Mouse (Mus musculus) embryo, embryonic 11.5 days (tissue): ENCODE data around the gene Rab31.

Experiments used
- DNase-seq: peaks from one replicate; pipeline ENCODE4 v3.0.0-alpha.2; 2012; ENCODE audit warnings: low read depth, low spot score

Gene Rab31

DNA sequence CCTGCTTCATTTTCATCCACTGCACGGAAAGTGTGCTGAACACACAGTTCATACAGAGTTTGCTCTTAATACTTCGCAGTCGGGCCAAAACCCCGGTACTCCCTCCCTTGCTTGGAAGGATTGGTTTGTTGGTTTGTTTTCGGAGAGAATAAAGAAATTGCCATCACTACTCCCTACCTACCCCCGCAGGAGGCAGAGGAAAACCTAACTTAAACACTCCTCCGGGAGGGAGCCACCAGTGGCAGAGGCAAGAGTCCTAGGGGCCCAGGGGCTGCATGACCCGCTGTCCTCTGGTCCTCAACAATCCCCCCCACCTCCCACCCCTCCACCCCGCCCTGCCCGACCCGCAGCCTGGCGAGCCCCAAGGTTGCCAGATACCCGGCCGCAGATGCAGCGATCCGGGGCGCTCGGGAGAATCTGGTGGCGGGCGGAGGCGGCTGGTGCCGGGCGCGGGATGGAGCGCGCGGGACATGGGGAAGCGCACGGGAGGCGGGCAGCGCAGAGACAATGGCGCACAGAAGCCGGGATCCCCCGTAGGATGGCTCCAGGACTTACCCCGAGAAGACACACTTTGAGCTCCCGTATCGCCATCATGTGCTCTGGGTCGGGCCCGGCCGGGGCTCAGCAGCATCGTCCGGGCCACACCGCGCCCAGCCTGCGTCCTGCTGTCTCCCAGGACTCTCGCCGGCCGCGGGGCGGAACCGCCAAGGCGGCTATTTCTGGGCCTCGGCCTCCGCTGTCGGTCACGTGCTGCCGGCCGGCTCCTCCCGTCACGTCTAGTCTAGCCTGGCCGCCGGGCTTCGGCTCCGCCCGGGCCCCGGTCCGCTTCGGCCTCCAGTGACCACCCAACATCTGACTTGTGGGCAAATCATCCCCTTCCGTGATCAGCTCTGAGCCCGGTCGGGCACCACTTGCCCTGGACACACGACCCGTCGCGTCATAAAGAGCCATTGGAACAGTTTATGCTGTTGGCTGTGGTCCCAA lies at the start of gene Rab31:
Gene Rab31 (minus strand): TSS at position 802 of the 984 bp plus-strand sequence.
- DNase-seq: no peak

DNA sequence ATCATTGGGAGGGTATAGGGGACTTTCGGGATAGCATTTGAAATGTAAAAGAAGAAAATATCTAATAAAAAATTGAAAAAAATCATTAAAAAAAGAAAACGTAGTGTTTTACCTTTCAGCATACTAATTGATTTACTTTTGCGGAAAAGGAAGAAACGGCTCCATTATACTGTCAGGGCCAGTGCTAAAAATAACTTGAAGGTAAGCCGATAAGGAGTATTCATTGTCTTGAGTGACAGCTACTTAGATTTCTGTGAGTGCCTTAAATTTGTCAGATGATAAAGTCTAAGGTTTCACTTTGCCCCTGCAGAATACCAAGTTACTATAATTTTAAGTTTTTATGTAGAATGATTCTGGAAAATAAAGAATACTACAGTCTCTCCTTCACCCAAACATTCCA lies 47.6 kb upstream of the Rab31 start:
- DNase-seq: no peak

DNA sequence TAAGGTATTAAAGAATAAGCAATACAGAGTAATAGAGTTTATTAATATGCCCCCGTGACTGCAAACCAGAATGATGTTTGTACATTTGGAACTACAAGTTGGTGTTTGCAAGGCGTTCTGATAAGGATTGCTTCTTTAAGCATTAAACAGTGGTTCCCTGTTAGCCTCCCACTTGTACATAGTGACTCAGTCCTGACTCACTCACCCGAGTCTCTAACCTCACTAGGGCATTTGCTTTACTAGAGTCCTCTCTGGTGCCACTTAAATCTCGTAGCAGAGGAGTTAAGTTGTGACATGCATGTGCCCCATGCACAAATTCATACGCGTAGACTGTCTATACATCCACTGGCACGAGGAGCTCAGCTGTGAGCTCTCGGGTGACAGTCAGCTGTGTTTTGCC lies 41.2 kb upstream of the Rab31 start:
- DNase-seq: no peak

DNA sequence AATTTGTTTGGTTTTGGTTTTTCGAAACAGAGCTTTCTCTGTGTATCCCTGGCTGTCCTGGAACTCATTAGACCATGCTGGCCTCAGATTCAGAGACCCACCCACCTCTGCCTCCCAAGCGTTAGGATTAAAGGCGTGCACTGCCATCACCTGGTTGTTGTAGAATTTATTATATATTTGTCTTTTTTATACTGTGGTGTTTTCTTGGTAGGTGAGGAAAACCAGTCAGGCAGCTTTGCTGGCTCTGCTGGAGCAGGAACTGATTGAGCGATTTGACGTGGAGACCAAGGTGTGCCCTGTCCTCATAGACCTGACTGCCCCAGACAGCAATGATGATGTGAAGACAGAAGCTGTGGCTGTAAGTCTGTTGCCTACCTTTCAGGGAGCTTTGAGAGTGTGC lies 38.5 kb upstream of the Rab31 start:
- DNase-seq: no peak

DNA sequence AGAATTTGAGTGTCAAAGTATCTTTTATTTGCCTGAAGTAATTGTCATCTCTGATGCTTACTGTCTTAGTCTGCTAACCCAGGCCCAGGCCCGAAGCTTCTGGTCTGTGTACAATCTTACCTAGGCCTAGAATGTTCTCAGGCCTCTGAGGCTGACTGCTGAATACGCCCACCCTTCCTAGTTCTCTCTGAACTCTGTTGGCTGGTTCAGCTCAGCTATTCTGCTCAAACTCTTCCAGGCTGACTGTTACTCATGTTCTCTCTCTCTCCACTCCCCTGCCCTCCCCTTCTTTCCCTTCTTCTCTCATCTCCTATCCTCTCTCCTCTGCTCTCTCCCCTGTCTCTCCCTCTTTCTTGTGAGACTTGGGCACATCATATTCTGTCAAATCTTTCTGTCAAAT lies 33.9 kb upstream of the Rab31 start:
- no peak for DNase-seq

DNA sequence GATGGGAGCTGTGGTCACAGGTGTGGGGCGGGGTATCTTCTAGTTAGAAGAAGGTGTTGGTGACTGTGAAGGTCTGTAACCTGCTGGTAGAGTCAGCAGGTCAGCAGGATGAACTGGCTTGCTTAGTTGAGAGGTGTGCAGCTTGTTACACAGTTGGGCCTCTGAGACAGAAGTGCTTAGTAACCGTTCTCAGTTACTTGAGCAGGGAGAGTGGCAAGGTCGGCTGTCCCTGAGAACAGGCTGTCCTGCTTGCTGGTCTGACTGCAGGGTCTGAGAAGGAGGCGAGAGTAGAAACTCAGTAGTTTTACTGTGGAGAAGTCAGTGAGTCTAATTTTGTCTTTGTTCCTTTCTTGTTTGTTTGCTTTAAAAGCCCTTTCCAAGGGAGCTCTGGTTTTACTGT lies 33.4 kb upstream of the Rab31 start:
- DNase-seq: no peak

DNA sequence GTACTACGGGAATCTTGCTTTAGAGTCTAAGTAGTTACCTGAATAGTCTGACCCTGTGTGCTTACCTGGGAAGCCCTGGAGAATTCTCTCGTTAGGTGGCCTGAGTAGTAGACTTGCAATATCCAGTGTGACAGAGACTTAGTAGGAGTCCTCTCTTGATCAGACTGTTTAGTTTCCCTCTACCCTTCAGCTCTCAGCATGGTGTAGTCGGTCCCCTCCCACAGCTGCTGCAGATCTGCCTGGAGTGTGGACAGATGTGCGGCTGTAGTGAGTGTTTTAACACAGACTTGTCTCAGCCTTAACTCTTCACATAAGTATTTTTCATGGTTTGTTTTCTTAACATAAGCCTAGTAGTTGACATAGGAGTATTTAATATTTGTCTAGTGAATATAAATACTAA lies 29.5 kb upstream of the Rab31 start:
- DNase-seq: no peak

DNA sequence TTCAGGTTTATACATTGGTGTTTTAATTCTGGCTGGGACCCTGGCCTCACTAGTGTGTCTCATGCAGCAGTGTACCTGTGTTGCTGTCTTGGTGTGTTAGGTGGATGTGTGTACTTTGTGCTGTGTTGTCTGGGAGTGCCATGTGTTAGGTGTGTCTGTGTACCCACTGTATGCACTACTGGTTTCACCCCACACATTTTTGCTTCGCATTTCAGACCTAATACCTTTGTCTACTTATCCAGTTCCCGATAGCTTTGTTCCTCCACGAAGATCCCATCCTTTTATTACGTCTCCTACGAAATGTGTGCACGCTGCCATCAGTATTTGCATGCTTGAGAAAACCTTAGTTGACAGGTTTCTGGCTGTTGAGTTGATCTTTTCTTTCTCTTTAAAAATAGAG lies 27.9 kb upstream of the Rab31 start:
- no peak for DNase-seq

DNA sequence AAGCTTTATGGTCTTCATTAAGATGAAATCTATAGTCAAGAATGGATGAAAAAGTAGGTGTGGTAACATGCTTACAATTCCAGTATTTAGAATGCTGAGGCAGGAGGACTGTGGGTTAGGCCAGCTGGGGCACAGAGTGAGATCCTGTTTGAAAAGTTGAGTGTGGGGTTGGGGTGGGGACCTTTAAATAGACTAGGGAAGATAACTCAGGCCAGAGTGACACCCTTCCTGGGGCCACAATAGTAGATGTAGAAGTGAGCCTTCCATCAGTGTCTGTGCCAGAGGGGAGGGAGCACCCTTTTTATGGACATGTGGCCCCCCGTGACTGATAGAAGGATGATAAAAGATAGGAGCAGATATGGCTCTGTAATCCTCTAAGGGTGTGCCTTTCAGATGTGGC lies 26.8 kb upstream of the Rab31 start:
- no peak for DNase-seq

DNA sequence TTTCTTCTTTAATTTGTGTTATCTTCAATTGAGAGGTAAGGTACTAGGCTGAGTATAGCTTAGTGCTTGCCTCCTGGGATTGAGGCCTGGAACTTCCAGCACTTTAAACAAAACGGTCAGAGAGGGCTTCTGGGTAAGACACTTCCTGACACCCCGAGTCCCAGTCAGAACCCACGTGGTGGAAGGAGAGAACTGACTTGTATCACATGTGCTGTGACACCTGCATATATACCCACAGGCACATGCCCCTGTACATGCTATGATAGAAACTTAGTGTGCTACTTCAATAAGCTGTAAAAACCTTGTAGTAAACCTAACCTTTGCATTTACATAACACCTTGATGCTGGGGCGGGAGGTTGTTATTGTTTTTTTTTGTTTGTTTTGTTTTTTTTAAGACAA lies 25.9 kb upstream of the Rab31 start:
- no peak for DNase-seq

DNA sequence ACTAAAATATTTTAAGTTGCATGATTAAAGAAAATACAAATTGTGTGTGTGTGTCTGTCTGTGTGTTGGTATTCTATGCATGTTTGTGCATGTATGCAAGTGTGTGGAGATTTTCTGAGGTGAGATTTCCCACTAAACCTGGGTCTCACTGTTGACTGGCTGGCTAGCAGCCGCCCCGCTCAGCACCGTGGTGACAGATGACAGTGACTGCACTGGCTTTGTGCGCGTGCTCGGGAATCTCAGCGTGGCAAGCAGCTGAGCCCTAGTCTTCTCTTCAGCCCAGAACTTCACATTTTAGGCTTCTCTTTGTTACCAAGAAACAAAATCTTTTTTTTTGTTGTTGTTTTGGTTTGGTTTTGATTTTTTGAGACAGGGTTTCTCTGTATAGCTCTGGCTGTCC lies 23.5 kb upstream of the Rab31 start:
- no peak for DNase-seq

DNA sequence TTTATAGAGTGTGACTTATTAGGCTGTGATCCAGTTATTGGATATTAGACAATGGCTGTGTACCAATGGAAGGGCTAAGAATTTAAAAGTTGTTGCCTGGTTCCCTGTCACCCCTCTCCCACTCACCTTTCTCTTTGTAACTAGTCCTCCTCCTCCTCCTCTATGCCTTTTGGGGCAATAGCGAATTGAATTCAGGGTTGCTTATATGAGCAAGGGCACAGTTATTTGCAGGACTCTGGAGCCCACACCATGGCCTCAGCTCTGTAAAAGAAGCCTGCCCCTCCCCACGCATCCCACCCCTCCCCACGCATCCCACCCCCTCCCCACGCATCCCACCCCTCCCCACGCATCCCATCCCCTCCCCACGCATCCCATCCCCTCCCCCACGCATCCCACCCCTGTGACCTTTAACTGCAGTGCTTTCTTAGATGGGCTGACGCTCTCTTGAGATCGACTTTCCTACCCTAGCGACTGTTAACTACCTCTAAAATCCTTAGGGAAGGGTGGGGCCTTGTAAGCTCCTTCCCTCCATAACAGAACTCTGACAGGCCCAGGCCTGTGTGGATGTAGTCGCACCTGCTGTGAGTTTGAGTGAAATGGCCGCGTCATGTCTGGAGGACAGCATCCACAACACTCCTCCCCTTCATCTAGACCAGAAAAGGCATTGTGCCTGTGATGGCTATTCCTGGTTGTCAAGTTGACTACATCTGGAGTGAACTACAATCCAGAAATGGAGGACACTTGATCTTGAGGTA lies 21.7 kb upstream of the Rab31 start:
- no peak for DNase-seq

DNA sequence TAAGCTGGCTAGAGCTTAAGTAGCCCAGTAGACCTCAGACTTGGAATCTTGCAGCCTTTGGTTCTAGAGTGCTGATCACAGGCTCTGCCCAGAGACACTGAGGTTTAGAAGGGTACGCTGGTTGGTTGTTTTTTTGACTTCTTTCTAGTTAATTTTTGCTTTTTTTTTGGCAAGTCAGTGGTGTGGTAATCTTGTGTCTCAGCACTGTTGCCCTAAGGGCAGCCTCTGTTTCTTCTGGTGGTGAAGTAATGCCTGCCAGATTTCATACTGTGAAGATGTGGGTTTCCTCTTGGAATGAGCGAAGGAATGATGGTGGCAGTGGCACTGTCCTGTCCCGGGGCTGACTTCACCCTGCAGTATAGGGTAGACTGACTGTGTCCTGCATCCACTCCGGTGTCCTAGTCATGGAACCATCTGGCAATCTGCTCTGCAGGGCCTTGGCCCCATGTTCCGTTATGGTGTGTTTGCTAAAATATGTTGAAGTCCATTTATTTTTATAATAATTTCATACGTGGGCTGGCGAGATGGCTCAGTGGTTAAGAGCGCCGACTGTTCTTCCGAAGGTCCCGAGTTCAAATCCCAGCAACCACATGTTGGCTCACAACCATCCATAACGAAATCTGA lies 20.9 kb upstream of the Rab31 start:
- no peak for DNase-seq

DNA sequence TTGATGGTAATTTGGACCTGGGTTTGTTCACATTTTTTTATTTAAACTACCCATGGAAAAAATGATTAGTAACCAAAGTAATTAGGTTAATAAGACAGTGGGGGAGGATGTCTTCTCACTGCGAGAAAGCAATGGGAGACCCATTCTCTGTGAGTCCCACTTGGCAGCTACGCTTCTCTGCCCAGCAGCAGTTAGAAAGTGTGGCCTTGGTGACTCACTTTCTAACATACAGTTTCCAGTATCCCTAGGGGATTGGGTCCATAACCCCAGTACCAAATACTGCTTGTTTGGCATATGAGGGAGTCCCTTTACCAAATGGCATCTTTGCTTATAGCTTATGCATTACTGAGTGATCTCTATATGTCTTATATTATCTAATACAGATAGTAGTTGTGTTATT lies 18.6 kb upstream of the Rab31 start:
- DNase-seq: no peak

DNA sequence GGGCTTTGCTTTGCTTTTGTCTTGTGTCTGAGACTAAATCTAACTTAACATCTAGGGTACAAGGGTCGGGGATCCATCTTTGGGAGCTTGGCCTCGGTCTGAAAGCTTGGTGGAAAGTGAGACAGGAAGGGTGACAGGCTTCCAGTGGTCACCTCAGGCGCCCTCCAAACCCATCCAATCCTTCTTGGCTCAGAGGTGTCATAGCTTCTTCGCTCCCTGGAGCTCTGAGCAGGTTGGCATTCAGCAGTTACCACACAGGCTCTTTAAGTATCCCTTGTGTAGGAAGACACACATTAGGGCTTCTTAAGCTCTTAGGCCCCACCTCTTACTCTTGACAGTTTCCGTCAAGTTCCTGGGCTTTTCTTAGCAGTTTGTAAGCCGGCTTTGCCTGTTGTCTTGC lies 17.0 kb upstream of the Rab31 start:
- no peak for DNase-seq

DNA sequence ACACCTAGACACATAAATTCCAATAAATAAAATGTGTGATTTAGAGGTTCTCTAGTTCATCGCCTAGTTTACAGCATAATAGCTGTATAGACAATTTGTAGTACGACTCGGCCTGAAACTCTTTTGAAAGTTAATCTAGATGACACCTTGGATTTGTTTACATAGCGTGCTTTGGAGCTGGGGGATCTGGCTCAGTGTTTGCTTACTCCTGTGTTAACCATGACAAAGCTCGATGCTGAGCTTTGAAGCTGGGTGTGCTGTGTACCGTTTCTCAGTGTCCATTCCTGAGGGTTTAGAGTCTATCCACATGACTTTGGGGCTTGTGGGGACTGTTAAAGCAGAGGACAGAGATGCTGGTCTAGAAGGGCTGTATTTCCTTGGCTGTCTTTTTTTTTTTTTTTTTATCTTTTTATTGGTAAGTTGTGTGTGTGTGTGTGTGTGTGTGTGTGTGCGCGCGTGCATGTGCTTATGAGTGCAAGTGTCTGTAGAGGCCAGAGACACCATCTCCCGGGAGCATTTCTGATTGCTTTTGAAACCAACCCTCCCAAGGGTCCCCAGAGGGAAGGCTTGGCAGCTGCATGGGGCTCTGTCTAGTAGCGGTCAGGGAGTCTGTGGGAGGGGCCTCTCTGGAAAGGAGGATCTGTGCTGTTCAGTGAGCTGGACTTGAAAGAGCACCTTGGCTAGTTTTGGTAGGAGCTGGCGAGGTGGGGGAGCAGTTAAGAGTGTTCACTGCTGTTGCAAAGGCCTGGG lies 16.2 kb upstream of the Rab31 start:
- no peak for DNase-seq

DNA sequence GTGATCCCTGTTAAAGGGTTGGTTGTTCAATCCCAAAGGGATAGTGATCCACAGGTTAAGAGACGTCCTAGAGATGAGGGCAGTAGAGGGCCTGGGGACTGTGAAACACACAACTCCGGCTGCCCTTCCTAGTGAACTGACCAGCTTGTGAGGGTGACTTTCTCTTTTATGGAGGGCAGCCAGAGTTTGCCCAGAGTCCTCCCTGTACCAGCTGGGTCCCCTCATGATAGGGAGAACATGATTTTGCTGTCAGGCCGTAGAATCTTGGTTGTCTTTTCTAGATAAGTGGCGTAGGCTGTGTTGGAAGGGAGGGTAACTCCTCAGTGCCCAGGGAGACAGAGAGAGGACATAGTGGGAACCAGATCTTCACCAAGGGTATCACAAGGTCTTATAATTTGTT lies 14.7 kb upstream of the Rab31 start:
- DNase-seq: no peak

DNA sequence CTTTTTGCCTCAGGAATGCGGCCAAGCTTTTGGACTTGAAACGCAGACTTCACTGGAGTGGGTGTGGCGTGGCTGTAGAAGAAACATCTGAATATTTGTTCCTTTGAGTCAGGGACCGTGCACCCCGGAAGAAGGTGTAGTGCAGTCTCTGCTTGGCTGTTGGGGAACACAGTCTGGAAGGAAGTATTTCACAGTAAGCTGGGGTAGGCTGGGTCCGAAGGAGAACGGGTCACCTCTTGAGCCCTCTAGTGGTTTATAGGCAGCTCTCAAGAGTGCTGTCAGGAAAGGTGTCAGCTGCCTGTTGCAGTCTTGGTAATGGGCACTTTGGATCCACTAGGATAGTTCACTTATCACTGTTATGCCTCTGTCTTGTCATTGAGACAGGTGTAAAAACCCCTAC lies 13.7 kb upstream of the Rab31 start:
- no peak for DNase-seq

DNA sequence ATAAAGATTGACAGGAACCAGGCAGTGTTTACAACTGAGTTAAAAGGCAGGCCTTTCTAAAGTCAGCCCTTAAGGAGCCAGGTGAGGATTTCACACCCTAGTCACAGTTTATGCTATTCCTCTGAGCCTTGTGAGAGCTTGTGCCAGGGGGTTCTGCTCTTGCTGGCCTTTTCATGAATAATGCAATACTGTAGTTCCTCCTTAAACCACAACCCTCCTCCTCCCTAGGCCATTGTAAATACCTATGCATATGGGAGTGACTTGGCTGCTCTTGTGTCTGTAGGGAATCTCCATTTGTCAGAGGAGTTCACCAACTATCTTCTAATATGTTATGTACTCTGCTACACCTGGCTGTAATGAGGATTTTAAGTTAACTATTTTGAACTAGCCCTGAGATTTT lies 13.2 kb upstream of the Rab31 start:
- no peak for DNase-seq

DNA sequence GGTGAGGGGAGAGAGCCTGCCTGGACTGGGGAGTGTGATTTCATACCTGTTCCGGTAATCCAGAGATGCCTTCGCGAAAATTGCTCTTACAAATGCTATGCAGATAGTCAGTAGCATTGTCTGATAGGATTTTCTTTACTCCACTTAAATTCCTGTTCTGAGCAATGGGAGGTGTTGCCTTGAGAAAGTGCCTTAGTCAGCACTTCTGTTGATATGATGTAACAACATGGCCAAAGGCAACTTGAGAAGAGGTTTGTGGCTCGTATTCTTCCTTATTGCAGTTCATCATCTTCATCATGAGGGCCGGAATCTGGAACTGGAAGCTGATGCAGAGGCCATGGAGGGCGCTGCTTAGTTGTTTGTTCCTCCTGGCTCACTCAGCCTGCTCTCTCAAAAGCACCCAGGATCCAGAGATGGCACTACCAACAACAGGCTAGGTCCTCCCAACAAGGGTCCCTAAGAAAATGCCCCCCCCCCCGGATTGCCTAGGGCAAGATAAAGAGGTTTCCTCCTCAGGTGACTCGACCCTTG lies 12.1 kb upstream of the Rab31 start:
- no peak for DNase-seq
